Mouse (Mus musculus): Measurements from ENCODE around the gene Rel.

DNA sequence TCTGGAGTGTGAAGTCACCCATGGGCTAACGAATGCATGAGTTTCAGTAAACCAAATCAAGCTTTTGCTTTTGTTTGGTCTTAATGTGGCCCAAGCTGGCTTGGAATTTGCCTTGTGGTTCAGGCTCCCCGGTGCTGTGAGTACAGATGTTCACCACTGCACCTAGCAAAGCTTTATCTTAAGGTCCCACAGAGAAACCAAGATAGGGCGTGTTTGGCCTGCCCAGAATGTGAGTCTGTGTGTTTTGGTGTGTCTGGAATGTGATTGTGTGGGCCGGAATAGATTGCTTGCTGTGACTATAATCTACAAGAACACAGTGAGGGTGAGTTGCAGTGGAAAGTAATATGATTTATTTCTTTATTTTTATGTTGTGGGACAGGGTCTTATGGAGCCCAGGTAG, 40.6 kb downstream of the Rel start:
- TF ChIP-seq GATA1 (IDR thresholded peaks at IDR 0.05; ENCODE audit: low read length) (no peak), TAL1 (IDR thresholded peaks at IDR 0.05; ENCODE audit: low read length) (no peak)
